Mouse (Mus musculus) stomach, postnatal 0 days (tissue): Measurements from ENCODE around the gene Fxyd5. TPM values are rescaled to one million over a fixed set of nuclear protein-coding genes. Genes with fewer than 3 reads are reported as not detected.
A peak's percentile ranks its signal among the peaks of the same experiment; 100 is the strongest.

ENCODE experiments used
- ATAC-seq: fragments of 200-750 bp; cut with Nextera tagmentation; 2 replicates; pipeline ENCODE4 v1.8.0; 2017; ENCODE audit not compliant: low FRiP score, low TSS enrichment
- DNase-seq: peaks from one replicate; pipeline ENCODE4 v3.0.0-alpha.2; 2016; ENCODE audit warnings: low spot score
- H3K27ac ChIP-seq: fragments of 300-500 bp; sonication (generic); replicated peaks from 2 replicates; pipeline ENCODE4 v1.5.1; 2014; ENCODE audit warnings: mild to moderate bottlenecking, control low read depth
- H3K27me3 ChIP-seq: fragments of 300-500 bp; sonication (generic); 2 replicates; pipeline ENCODE4 v1.6.1; 2014; ENCODE audit warnings: low read length; ENCODE audit not compliant: control insufficient read depth, insufficient read depth
- H3K36me3 ChIP-seq: fragments of 300-500 bp; sonication (generic); 2 replicates; pipeline ENCODE4 v1.6.1; 2014; ENCODE audit warnings: low read length, mixed read lengths; ENCODE audit not compliant: control insufficient read depth, insufficient read depth
- H3K4me1 ChIP-seq: fragments of 300-500 bp; sonication (generic); replicated peaks from 2 replicates; pipeline ENCODE4 v1.6.1; 2014; ENCODE audit warnings: antibody characterized with exemption; ENCODE audit not compliant: control insufficient read depth, insufficient read depth
- H3K4me2 ChIP-seq: fragments of 300-500 bp; sonication (generic); replicated peaks from 2 replicates; pipeline ENCODE4 v1.6.1; 2014; ENCODE audit warnings: low read depth, mild to moderate bottlenecking, control low read depth, moderate library complexity
- H3K4me3 ChIP-seq: fragments of 300-500 bp; sonication (generic); 2 replicates; pipeline ENCODE4 v1.5.1; 2014; ENCODE audit warnings: low read depth, low read length, control low read depth
- H3K9ac ChIP-seq: fragments of 300-500 bp; sonication (generic); 2 replicates; pipeline ENCODE4 v1.6.1; 2014; ENCODE audit warnings: mild to moderate bottlenecking, low read length, control low read depth, mixed read lengths
- H3K9me3 ChIP-seq: fragments of 300-500 bp; sonication (generic); 2 replicates; pipeline ENCODE4 v1.6.1; 2016; ENCODE audit warnings: low read length; ENCODE audit not compliant: control insufficient read depth
- CTCF ChIP-seq: IDR thresholded peaks from 2 replicates; pipeline ENCODE4 v1.5.1; 2016; ENCODE audit warnings: antibody characterized with exemption, low read depth, mild to moderate bottlenecking, moderate library complexity
- EP300 ChIP-seq: optimal IDR thresholded peaks from 2 replicates; pipeline ENCODE3; 2016; ENCODE audit warnings: antibody characterized with exemption
- WGBS: fragments of 180-500 bp; shearing (Covaris S2); extraction: QIAGEN DNeasy Blood & Tissue Kit; methylation state at CpG from one replicate; pipeline ENCODE4 v1.1.7; 2014; 5-methylcytosine and 5-hydroxymethylcytosine counted together
- polyA plus RNA-seq: library from polyadenylated mRNA; unstranded; fragments of >200 nt; fragmentation: Nextera tagmentation; extraction: Ambion mirVana; gene quantifications from 2 replicates; pipeline ENCODE4 v1.2.1, GENCODE M21; 2015

Fxyd5 gene
- polyA plus RNA-seq, 1 experiment from 2014 or later = 16.0 TPM

DNA sequence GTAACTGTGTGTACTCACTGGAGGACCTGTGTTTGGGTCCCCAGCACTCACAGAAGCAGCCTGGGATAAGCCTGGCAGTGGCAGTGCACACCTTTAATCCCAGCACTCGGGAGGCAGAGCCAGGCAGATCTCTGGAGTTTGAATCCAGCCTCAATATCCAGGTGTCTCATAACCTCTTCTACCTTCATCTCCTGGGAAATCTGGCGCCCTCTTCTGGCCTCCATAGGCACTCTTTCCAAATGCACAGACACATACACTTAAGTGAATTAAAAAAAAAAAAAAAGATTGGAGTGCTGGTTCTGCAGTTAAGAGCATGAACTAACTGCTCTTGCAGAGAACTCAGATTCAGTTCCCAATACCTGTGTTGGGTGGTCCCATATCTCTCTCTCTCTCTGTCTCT is 11.6 kb downstream of the Fxyd5 start:
- 59% methylated on average over 2 of the region's 2 CpGs for WGBS
- H3K9me3 ChIP-seq = no peaks in the 10 kb centered on the region
- no peaks in the 10 kb centered on the region for H3K27me3 ChIP-seq
- H3K27ac ChIP-seq = no peak overlapping the region
- no peak overlapping the region for H3K9ac ChIP-seq
- H3K4me2 ChIP-seq = no peak overlapping the region
- ATAC-seq = no peak
- no peaks in the 10 kb centered on the region for H3K4me1 ChIP-seq
- H3K36me3 ChIP-seq = no peaks in the 10 kb centered on the region
- no peak for DNase-seq
- no peak for TF ChIP-seq CTCF
- no peak for TF ChIP-seq EP300
- H3K4me3 ChIP-seq = no peak overlapping the region

DNA sequence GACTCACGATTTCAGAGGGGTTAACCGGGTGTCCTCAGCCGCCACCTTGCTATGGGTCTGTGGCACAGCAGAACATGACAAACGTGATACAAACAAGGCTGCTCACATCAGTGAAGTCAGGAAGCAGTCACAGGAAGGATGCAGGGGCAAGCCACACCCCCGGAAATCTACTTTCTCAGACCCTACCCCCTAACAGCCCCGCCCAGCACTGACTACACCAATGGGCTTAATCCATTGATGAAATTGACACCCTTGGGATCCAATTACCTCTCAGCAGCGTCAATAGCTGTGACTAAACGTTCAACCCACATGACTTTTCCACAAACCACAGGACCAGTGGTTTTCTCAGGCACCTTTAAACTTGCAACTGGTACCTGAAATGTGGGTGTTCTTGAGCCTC is 13.7 kb downstream of the Fxyd5 start:
- no peak for ATAC-seq
- H3K36me3 ChIP-seq = no peaks in the 10 kb centered on the region
- H3K27ac ChIP-seq = no peak overlapping the region
- no peak for TF ChIP-seq EP300
- TF ChIP-seq CTCF = no peak
- H3K9ac ChIP-seq = no peak overlapping the region
- no peaks in the 10 kb centered on the region for H3K27me3 ChIP-seq
- no peaks in the 10 kb centered on the region for H3K4me1 ChIP-seq
- WGBS = 71% methylated on average over 8 of the region's 8 CpGs
- DNase-seq = no peak
- H3K4me3 ChIP-seq = no peak overlapping the region
- no peaks in the 10 kb centered on the region for H3K9me3 ChIP-seq
- no peak overlapping the region for H3K4me2 ChIP-seq

DNA sequence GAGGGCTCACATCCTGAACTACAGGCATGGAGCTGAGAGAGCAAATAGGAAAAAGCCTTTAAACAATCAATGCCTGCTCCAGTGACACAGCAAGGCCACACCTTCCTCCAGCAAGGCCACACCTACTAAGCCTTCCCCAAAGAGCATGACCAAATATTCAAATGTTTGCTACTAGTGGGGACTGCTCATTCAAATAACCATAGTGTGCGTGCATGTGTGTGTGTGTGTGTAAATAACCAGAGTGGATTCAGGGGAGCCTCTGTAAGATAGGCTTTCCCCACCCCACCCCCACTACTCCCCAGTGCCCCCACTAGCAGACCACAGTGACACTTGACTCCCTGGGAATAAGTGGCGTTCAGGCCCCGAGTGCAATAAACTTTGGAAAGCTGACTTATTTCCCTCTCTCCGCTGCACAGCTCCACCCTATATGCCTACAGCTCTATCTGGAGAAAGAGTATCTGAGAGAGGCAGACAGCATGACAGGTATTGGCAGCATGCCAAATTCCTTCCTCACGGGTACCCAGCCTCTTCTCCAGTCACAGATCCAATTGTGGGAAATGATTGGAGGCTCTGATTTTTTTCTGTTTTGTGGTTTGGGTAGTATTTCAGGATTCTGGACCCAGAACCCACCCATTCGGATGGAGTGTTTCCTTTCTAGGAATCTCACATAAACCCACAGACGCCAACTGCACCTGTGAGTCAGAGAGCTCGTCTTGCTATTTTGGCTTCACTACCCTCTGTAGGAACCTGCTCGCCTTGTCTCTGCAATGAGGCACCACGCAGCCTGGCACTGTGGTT is 25.0 kb downstream of the Fxyd5 start:
- H3K4me2 ChIP-seq = no peak overlapping the region
- H3K27me3 ChIP-seq = no peaks in the 10 kb centered on the region
- no peak for TF ChIP-seq CTCF
- no peak for TF ChIP-seq EP300
- no peak overlapping the region for H3K4me3 ChIP-seq
- no peaks in the 10 kb centered on the region for H3K36me3 ChIP-seq
- 27% methylated on average over 10 of the region's 10 CpGs for WGBS
- H3K9ac ChIP-seq = no peak overlapping the region
- H3K27ac ChIP-seq = no peak overlapping the region
- no peaks in the 10 kb centered on the region for H3K9me3 ChIP-seq
- ATAC-seq (peak; percentile 68), DNase-seq (peak; percentile 49)
- no peaks in the 10 kb centered on the region; the same call in 1 of the 2 replicates for H3K4me1 ChIP-seq

GRCm38 (mm10) chr7:31012971-31013370 is 29.3 kb downstream of the Fxyd5 start:
- WGBS = 66% methylated on average over 5 of the region's 5 CpGs
- TF ChIP-seq CTCF (no peak), EP300 (no peak)
- Histone ChIP-seq H3K4me1 (no peaks in the 10 kb centered on the region; the same call in 1 of the 2 replicates), H3K36me3 (no peaks in the 10 kb centered on the region), H3K9ac (no peak overlapping the region), H3K27me3 (no peaks in the 10 kb centered on the region), H3K27ac (no peak overlapping the region), H3K9me3 (no peaks in the 10 kb centered on the region), H3K4me3 (no peak overlapping the region), H3K4me2 (no peak overlapping the region)
- DNase-seq = no peak
- ATAC-seq = no peak

DNA sequence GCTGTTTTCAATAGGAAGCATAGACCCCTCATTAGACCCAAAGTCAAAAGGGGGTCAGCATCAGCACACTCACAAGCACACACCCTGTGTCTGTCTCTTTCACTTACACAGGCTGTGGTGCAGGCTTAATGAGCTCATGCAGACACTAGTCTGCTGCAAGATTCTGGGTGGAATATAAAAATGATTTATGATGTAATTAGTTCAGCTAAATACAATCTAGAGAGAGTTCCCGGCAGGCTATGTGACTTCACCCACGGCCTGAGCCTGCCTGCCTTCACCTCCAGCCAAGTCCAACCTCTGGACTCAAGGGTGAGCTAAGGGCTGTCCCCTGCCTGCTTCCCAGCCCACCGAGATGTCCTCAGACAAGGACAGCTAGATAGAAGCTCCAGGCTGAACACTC is 33.4 kb downstream of the Fxyd5 start:
- H3K4me3 ChIP-seq = no peak overlapping the region
- ATAC-seq (0 out of 2 replicates have a peak, but pooled peaks have one; percentile 24), DNase-seq (no peak)
- no peaks in the 10 kb centered on the region for H3K9me3 ChIP-seq
- H3K27ac ChIP-seq = no peak overlapping the region
- H3K4me2 ChIP-seq = no peak overlapping the region
- TF ChIP-seq EP300 = no peak
- no peak for TF ChIP-seq CTCF
- H3K27me3 ChIP-seq = no peaks in the 10 kb centered on the region
- no peak overlapping the region for H3K9ac ChIP-seq
- H3K36me3 ChIP-seq = no peaks in the 10 kb centered on the region
- 28% methylated on average over 3 of the region's 3 CpGs for WGBS
- H3K4me1 ChIP-seq = no peaks in the 10 kb centered on the region

GRCm38 (mm10) chr7:31008175-31008574 is 34.1 kb downstream of the Fxyd5 start:
- no peaks in the 10 kb centered on the region for H3K36me3 ChIP-seq
- WGBS = 69% methylated on average over 1 of the region's 1 CpGs
- H3K4me3 ChIP-seq = no peak overlapping the region
- H3K4me2 ChIP-seq = no peak overlapping the region
- H3K27me3 ChIP-seq = no peaks in the 10 kb centered on the region
- ATAC-seq = no peak
- H3K9ac ChIP-seq = no peak overlapping the region
- H3K9me3 ChIP-seq = no peaks in the 10 kb centered on the region
- no peak for DNase-seq
- H3K27ac ChIP-seq = no peak overlapping the region
- no peaks in the 10 kb centered on the region for H3K4me1 ChIP-seq
- TF ChIP-seq CTCF = no peak
- TF ChIP-seq EP300 = no peak
